Mouse (Mus musculus) thymus, adult 2 months (tissue): Measurements from ENCODE around the gene Irs1.

Experiments
- CTCF ChIP-seq: fragments of 200-500 bp; IDR thresholded peaks from 2 replicates; pipeline ENCODE4 v1.5.1; 2012; ENCODE audit warnings: mild to moderate bottlenecking, control low read depth, low read length, moderate library complexity, borderline replicate concordance; ENCODE audit not compliant: control insufficient read depth, poor library complexity, insufficient read depth; ENCODE audit errors: extremely low read depth
- POLR2A ChIP-seq: fragments of 200-500 bp; IDR thresholded peaks from 2 replicates; pipeline ENCODE4 v1.6.1; 2012; ENCODE audit warnings: mild to moderate bottlenecking, low read length, control low read depth, moderate library complexity; ENCODE audit not compliant: control insufficient read depth, poor library complexity, insufficient read depth; ENCODE audit errors: extremely low read depth

- TF ChIP-seq CTCF (no peak), POLR2A (no peak)
Observed at GRCm38 (mm10) chr1:82287776-82288325, 3.4 kb downstream of the Irs1 start.
